Mouse (Mus musculus) forebrain, embryonic 15.5 days (tissue): Measurements from ENCODE around the gene Zfp61. TPM values are rescaled to one million over a fixed set of nuclear protein-coding genes. Genes with fewer than 3 reads are reported as not detected.
A peak's percentile ranks its signal among the peaks of the same experiment; 100 is the strongest.

Source experiments
- ATAC-seq: fragments of 200-750 bp; cut with Nextera tagmentation; replicated peaks from 2 replicates; pipeline ENCODE4 v1.8.0; 2017; ENCODE audit warnings: mild to moderate bottlenecking, moderate TSS enrichment, moderate library complexity
- H3K27ac ChIP-seq: fragments of 300-500 bp; sonication (generic); replicated peaks from 2 replicates; pipeline ENCODE4 v1.5.1; 2015; ENCODE audit warnings: mild to moderate bottlenecking, inconsistent platforms
- H3K27me3 ChIP-seq: fragments of 300-500 bp; sonication (generic); 2 replicates; pipeline ENCODE4 v1.6.1; 2015; ENCODE audit warnings: inconsistent platforms
- H3K36me3 ChIP-seq: fragments of 300-500 bp; sonication (generic); 2 replicates; pipeline ENCODE4 v1.6.1; 2015; ENCODE audit warnings: mild to moderate bottlenecking, inconsistent platforms
- H3K4me1 ChIP-seq: fragments of 300-500 bp; sonication (generic); 2 replicates; pipeline ENCODE4 v1.6.1; 2015; ENCODE audit warnings: inconsistent platforms
- H3K4me2 ChIP-seq: fragments of 300-500 bp; sonication (generic); replicated peaks from 2 replicates; pipeline ENCODE4 v1.6.1; 2015; ENCODE audit warnings: mild to moderate bottlenecking, inconsistent platforms
- H3K4me3 ChIP-seq: fragments of 300-500 bp; sonication (generic); 2 replicates; pipeline ENCODE4 v1.5.1; 2015; ENCODE audit warnings: mild to moderate bottlenecking, inconsistent platforms
- H3K9ac ChIP-seq: fragments of 300-500 bp; sonication (generic); replicated peaks from 2 replicates; pipeline ENCODE4 v1.6.1; 2015; ENCODE audit warnings: mild to moderate bottlenecking, inconsistent platforms
- H3K9me3 ChIP-seq: fragments of 300-500 bp; sonication (generic); 2 replicates; pipeline ENCODE4 v1.6.1; 2016; ENCODE audit warnings: inconsistent platforms
- WGBS: fragments of 180-500 bp; shearing (Covaris S2); methylation state at CpG from one replicate; pipeline ENCODE4 v1.1.7; 2015; ENCODE audit warnings: mixed read lengths; 5-methylcytosine and 5-hydroxymethylcytosine counted together
- polyA plus RNA-seq: library from polyadenylated mRNA; unstranded; fragments of >200 nt; fragmentation: Nextera tagmentation; extraction: Ambion mirVana; gene quantifications from 2 replicates; pipeline ENCODE4 v1.2.1, GENCODE M21; 2015

Gene Zfp61
- 51.2 and 59.0 TPM in 2 replicates for polyA plus RNA-seq

GRCm38 (mm10) chr7:24300771-24301282, at the start of gene Zfp61:
Zfp61 (minus strand) TSS chr7:24301232.
- peaks cover 26% of the 10 kb centered on the region for H3K4me1 ChIP-seq
- peak within 1 kb of the TSS; percentile 80 for H3K4me3 ChIP-seq
- peak within 1 kb of the TSS; percentile 94 for H3K27ac ChIP-seq
- H3K4me2 ChIP-seq: peak within 1 kb of the TSS; percentile 94
- H3K9me3 ChIP-seq: no peaks in the 10 kb centered on the region
- ATAC-seq: peak; percentile 59
- H3K9ac ChIP-seq: peak within 1 kb of the TSS; percentile 87
- H3K36me3 ChIP-seq: peaks cover 38% of the 10 kb centered on the region
- WGBS: under 1% methylated on average over 13 of the region's 13 CpGs
- H3K27me3 ChIP-seq: no peaks in the 10 kb centered on the region

GRCm38 (mm10) chr7:24348896-24349295, 47.9 kb upstream of the Zfp61 start, which contains the start of gene Lypd5:
Lypd5 (plus strand) TSS chr7:24349196.
- Histone ChIP-seq H3K4me2 (no peak within 1 kb of the TSS), H3K27me3 (no peaks in the 10 kb centered on the region), H3K4me3 (no peak within 1 kb of the TSS), H3K9me3 (no peaks in the 10 kb centered on the region), H3K27ac (no peak within 1 kb of the TSS), H3K9ac (no peak within 1 kb of the TSS), H3K4me1 (no peaks in the 10 kb centered on the region), H3K36me3 (no peaks in the 10 kb centered on the region)
- no peak for ATAC-seq
- WGBS: 44% methylated on average over 6 of the region's 6 CpGs

GRCm38 (mm10) chr7:24346444-24346843, 45.4 kb upstream of the Zfp61 start:
- no peak overlapping the region for H3K4me2 ChIP-seq
- no peak overlapping the region for H3K27ac ChIP-seq
- 66% methylated on average over 5 of the region's 5 CpGs for WGBS
- no peaks in the 10 kb centered on the region for H3K27me3 ChIP-seq
- H3K36me3 ChIP-seq: no peaks in the 10 kb centered on the region
- ATAC-seq: no peak
- no peak overlapping the region for H3K4me3 ChIP-seq
- H3K4me1 ChIP-seq: no peaks in the 10 kb centered on the region
- H3K9ac ChIP-seq: no peak overlapping the region
- H3K9me3 ChIP-seq: no peaks in the 10 kb centered on the region

GRCm38 (mm10) chr7:24343701-24344272, 42.8 kb upstream of the Zfp61 start:
- Histone ChIP-seq H3K27me3 (no peaks in the 10 kb centered on the region), H3K9ac (no peak overlapping the region), H3K4me3 (no peak overlapping the region), H3K36me3 (no peaks in the 10 kb centered on the region), H3K4me1 (no peaks in the 10 kb centered on the region), H3K4me2 (no peak overlapping the region), H3K27ac (no peak overlapping the region), H3K9me3 (no peaks in the 10 kb centered on the region)
- no peak for ATAC-seq
- WGBS: 65% methylated on average over 7 of the region's 7 CpGs

- ATAC-seq: no peak
- H3K4me3 ChIP-seq: no peak overlapping the region
- 46% methylated on average over 2 of the region's 2 CpGs for WGBS
Measured at GRCm38 (mm10) chr7:24338241-24338640, 37.2 kb upstream of the Zfp61 start.

GRCm38 (mm10) chr7:24335699-24336309, 34.8 kb upstream of the Zfp61 start:
- Histone ChIP-seq H3K9ac (no peak overlapping the region), H3K9me3 (no peaks in the 10 kb centered on the region)

More at GRCm38 (mm10) chr7:24338241-24338640, 37.2 kb upstream of the Zfp61 start:
- H3K4me2 ChIP-seq: no peak overlapping the region
- H3K36me3 ChIP-seq: no peaks in the 10 kb centered on the region
- H3K27ac ChIP-seq: no peak overlapping the region
- no peaks in the 10 kb centered on the region for H3K9me3 ChIP-seq
- peaks cover 13% of the 10 kb centered on the region for H3K27me3 ChIP-seq
- H3K4me1 ChIP-seq: no peaks in the 10 kb centered on the region
- no peak overlapping the region for H3K9ac ChIP-seq

GRCm38 (mm10) chr7:24333304-24333986, 32.4 kb upstream of the Zfp61 start, which contains the start of gene Tescl:
Tescl (minus strand) TSS chr7:24333936.
- no peak within 1 kb of the TSS for H3K4me3 ChIP-seq
- no peak for ATAC-seq
- no peak within 1 kb of the TSS for H3K9ac ChIP-seq
- H3K9me3 ChIP-seq: no peaks in the 10 kb centered on the region
- no peaks in the 10 kb centered on the region for H3K4me1 ChIP-seq
- H3K4me2 ChIP-seq: no peak within 1 kb of the TSS
- H3K27me3 ChIP-seq: peaks cover 17% of the 10 kb centered on the region
- H3K36me3 ChIP-seq: no peaks in the 10 kb centered on the region
- no peak within 1 kb of the TSS for H3K27ac ChIP-seq
- WGBS: 56% methylated on average over 49 of the region's 49 CpGs

More at GRCm38 (mm10) chr7:24335699-24336309, 34.8 kb upstream of the Zfp61 start:
- H3K27me3 ChIP-seq: peaks cover 17% of the 10 kb centered on the region
- WGBS: 10% methylated on average over 5 of the region's 5 CpGs
- H3K4me2 ChIP-seq: no peak overlapping the region
- peak; percentile 43; the same call in 1 of the 2 replicates for ATAC-seq
- H3K36me3 ChIP-seq: no peaks in the 10 kb centered on the region
- H3K27ac ChIP-seq: no peak overlapping the region
- H3K4me3 ChIP-seq: no peak overlapping the region
- H3K4me1 ChIP-seq: no peaks in the 10 kb centered on the region

GRCm38 (mm10) chr7:24327281-24327975, 26.4 kb upstream of the Zfp61 start:
- H3K36me3 ChIP-seq: no peaks in the 10 kb centered on the region
- no peaks in the 10 kb centered on the region; the same call in 1 of the 2 replicates for H3K9me3 ChIP-seq
- 89% methylated on average over 14 of the region's 14 CpGs for WGBS

GRCm38 (mm10) chr7:24326273-24327135, 25.5 kb upstream of the Zfp61 start:
- Histone ChIP-seq H3K4me1 (peaks cover 12% of the 10 kb centered on the region), H3K27me3 (no peaks in the 10 kb centered on the region), H3K9me3 (no peaks in the 10 kb centered on the region; the same call in 1 of the 2 replicates), H3K27ac (peak overlapping the region; percentile 67), H3K4me2 (peak overlapping the region; percentile 49), H3K36me3 (no peaks in the 10 kb centered on the region), H3K9ac (peak overlapping the region; percentile 35; the same call in 1 of the 2 replicates), H3K4me3 (peak overlapping the region; percentile 30)
- WGBS: 34% methylated on average over 20 of the region's 20 CpGs
- ATAC-seq: peak; percentile 69

More at GRCm38 (mm10) chr7:24327281-24327975, 26.4 kb upstream of the Zfp61 start:
- no peak for ATAC-seq
- Histone ChIP-seq H3K27me3 (no peaks in the 10 kb centered on the region), H3K4me3 (no peak overlapping the region), H3K27ac (no peak overlapping the region), H3K4me1 (peaks cover 12% of the 10 kb centered on the region), H3K4me2 (no peak overlapping the region), H3K9ac (no peak overlapping the region)

- H3K4me2 ChIP-seq: peak overlapping the region; percentile 49
- peaks cover 12% of the 10 kb centered on the region for H3K4me1 ChIP-seq
- no peaks in the 10 kb centered on the region; the same call in 1 of the 2 replicates for H3K9me3 ChIP-seq
- WGBS: 4% methylated on average over 13 of the region's 13 CpGs
- peak overlapping the region; percentile 67 for H3K27ac ChIP-seq
- H3K36me3 ChIP-seq: no peaks in the 10 kb centered on the region
- H3K27me3 ChIP-seq: no peaks in the 10 kb centered on the region
- H3K9ac ChIP-seq: peak overlapping the region; percentile 35
- peak overlapping the region; percentile 30 for H3K4me3 ChIP-seq
- ATAC-seq: peak; percentile 82
Measured at GRCm38 (mm10) chr7:24325675-24326128, 24.7 kb upstream of the Zfp61 start.

GRCm38 (mm10) chr7:24325197-24325596, 24.2 kb upstream of the Zfp61 start:
- 46% methylated on average over 6 of the region's 6 CpGs for WGBS
- Histone ChIP-seq H3K4me1 (peaks cover 12% of the 10 kb centered on the region), H3K4me2 (peak overlapping the region; percentile 49), H3K9me3 (no peaks in the 10 kb centered on the region; the same call in 1 of the 2 replicates), H3K27me3 (no peaks in the 10 kb centered on the region), H3K4me3 (no peak overlapping the region), H3K27ac (peak overlapping the region; percentile 67), H3K9ac (no peak overlapping the region), H3K36me3 (no peaks in the 10 kb centered on the region)
- ATAC-seq: no peak
